Mouse (Mus musculus): ENCODE measurements around the gene Kbtbd7. TPM values are rescaled to one million over a fixed set of nuclear protein-coding genes. Genes with fewer than 3 reads are reported as not detected.
"Not testable (repeated sequence)": the region's sequence is repeated elsewhere in the genome, so short reads cannot be mapped to it uniquely, and the experiment has no call there.

The Kbtbd7 gene
- polyA plus RNA-seq, 1 experiment from 2014 or later: 16.0 TPM

- 78% methylated on average over 2 of the region's 2 CpGs for WGBS
- no peaks in the 10 kb centered on the region for H3K4me1 ChIP-seq
Measured at GRCm38 (mm10) chr14:79410662-79411061, 15.6 kb upstream of the Kbtbd7 start.

GRCm38 (mm10) chr14:79413121-79413520, 13.2 kb upstream of the Kbtbd7 start:
- H3K36me3 ChIP-seq (ENCODE audit: poor library complexity, severe bottlenecking): peaks cover 28% of the 10 kb centered on the region
- no peaks in the 10 kb centered on the region for H3K9me3 ChIP-seq (replicated peaks)
- no peak overlapping the region for H3K27ac ChIP-seq
- no peak overlapping the region for H3K4me3 ChIP-seq
- no peaks in the 10 kb centered on the region for H3K4me1 ChIP-seq
- H3K4me2 ChIP-seq: no peak overlapping the region
- no peaks in the 10 kb centered on the region for H3K27me3 ChIP-seq
- ATAC-seq: no peak
- H3K9ac ChIP-seq: no peak overlapping the region
- 84% methylated on average over 6 of the region's 6 CpGs for WGBS

More at GRCm38 (mm10) chr14:79410662-79411061, 15.6 kb upstream of the Kbtbd7 start:
- Histone ChIP-seq H3K9me3 (replicated peaks) (no peaks in the 10 kb centered on the region), H3K27ac (no peak overlapping the region), H3K36me3 (ENCODE audit: poor library complexity, severe bottlenecking) (peaks cover 29% of the 10 kb centered on the region), H3K9ac (no peak overlapping the region), H3K27me3 (no peaks in the 10 kb centered on the region), H3K4me2 (no peak overlapping the region), H3K4me3 (no peak overlapping the region)
- no peak for ATAC-seq

GRCm38 (mm10) chr14:79420083-79420685, 6.1 kb upstream of the Kbtbd7 start:
- no peak overlapping the region for H3K4me2 ChIP-seq
- H3K4me3 ChIP-seq: no peak overlapping the region
- H3K27me3 ChIP-seq: no peaks in the 10 kb centered on the region
- H3K9ac ChIP-seq: no peak overlapping the region
- ATAC-seq: no peak
- H3K9me3 ChIP-seq (replicated peaks): no peaks in the 10 kb centered on the region
- H3K27ac ChIP-seq: no peak overlapping the region
- peaks cover 20% of the 10 kb centered on the region; the same call in 1 of the 2 replicates for H3K36me3 ChIP-seq (ENCODE audit: poor library complexity, severe bottlenecking)
- no peaks in the 10 kb centered on the region for H3K4me1 ChIP-seq
- WGBS: 67% methylated on average over 20 of the region's 20 CpGs

- ATAC-seq: peak; percentile 31
- Histone ChIP-seq H3K36me3 (ENCODE audit: poor library complexity, severe bottlenecking) (peaks cover 18% of the 10 kb centered on the region), H3K9me3 (replicated peaks) (peaks cover 14% of the 10 kb centered on the region), H3K4me2 (peak overlapping the region; percentile 51), H3K4me3 (peak overlapping the region; percentile 59), H3K9ac (peak overlapping the region; percentile 75), H3K27ac (peak overlapping the region; percentile 73)
- H3K4me1 ChIP-seq, H3K27me3 ChIP-seq: not testable (repeated sequence)
- WGBS: 67% methylated on average over 12 of the region's 59 CpGs
Measured at GRCm38 (mm10) chr14:79426730-79427365, 537 bp downstream of the Kbtbd7 start.

GRCm38 (mm10) chr14:79434068-79434467, 7.8 kb downstream of the Kbtbd7 start:
- H3K4me2 ChIP-seq: no peak overlapping the region
- H3K4me1 ChIP-seq: no peaks in the 10 kb centered on the region
- H3K27me3 ChIP-seq: no peaks in the 10 kb centered on the region
- no peak overlapping the region for H3K4me3 ChIP-seq
- no peak overlapping the region for H3K27ac ChIP-seq
- no peaks in the 10 kb centered on the region; the same call in 1 of the 2 replicates for H3K9me3 ChIP-seq (replicated peaks)
- no peak for ATAC-seq
- H3K36me3 ChIP-seq (ENCODE audit: poor library complexity, severe bottlenecking): 0 out of 2 replicates have a peak, but pooled peaks cover 4% of the 10 kb centered on the region
- 93% methylated on average over 1 of the region's 1 CpGs for WGBS
- no peak overlapping the region for H3K9ac ChIP-seq

GRCm38 (mm10) chr14:79440655-79441054, 14.3 kb downstream of the Kbtbd7 start:
- Histone ChIP-seq H3K27me3 (no peaks in the 10 kb centered on the region), H3K4me3 (no peak overlapping the region), H3K9ac (no peak overlapping the region), H3K27ac (no peak overlapping the region), H3K4me2 (no peak overlapping the region), H3K36me3 (ENCODE audit: poor library complexity, severe bottlenecking) (no peaks in the 10 kb centered on the region), H3K4me1 (peaks cover 15% of the 10 kb centered on the region), H3K9me3 (replicated peaks) (0 out of 2 replicates have a peak, but pooled peaks cover 3% of the 10 kb centered on the region)
- ATAC-seq: no peak
- WGBS: 93% methylated on average over 2 of the region's 2 CpGs

GRCm38 (mm10) chr14:79441441-79441840, 15.1 kb downstream of the Kbtbd7 start:
- ATAC-seq: no peak
- H3K9me3 ChIP-seq (replicated peaks): 0 out of 2 replicates have a peak, but pooled peaks cover 3% of the 10 kb centered on the region
- no peak overlapping the region for H3K4me2 ChIP-seq
- no peak overlapping the region for H3K4me3 ChIP-seq
- H3K36me3 ChIP-seq (ENCODE audit: poor library complexity, severe bottlenecking): no peaks in the 10 kb centered on the region
- WGBS: 90% methylated on average over 5 of the region's 5 CpGs
- H3K9ac ChIP-seq: no peak overlapping the region
- peaks cover 19% of the 10 kb centered on the region for H3K4me1 ChIP-seq
- H3K27me3 ChIP-seq: no peaks in the 10 kb centered on the region
- no peak overlapping the region for H3K27ac ChIP-seq

- H3K4me1 ChIP-seq: peaks cover 19% of the 10 kb centered on the region
- 0 out of 2 replicates have a peak, but pooled peaks cover 3% of the 10 kb centered on the region for H3K9me3 ChIP-seq (replicated peaks)
- 70% methylated on average over 9 of the region's 9 CpGs for WGBS
- no peaks in the 10 kb centered on the region for H3K27me3 ChIP-seq
- H3K36me3 ChIP-seq (ENCODE audit: poor library complexity, severe bottlenecking): no peaks in the 10 kb centered on the region
- H3K9ac ChIP-seq: peak overlapping the region; percentile 17; the same call in 1 of the 2 replicates
- peak; percentile 50 for ATAC-seq
- H3K4me2 ChIP-seq: peak overlapping the region; percentile 53
- H3K4me3 ChIP-seq: peak overlapping the region; percentile 29
- H3K27ac ChIP-seq: peak overlapping the region; percentile 77
Measured at GRCm38 (mm10) chr14:79444601-79445000, 18.3 kb downstream of the Kbtbd7 start.

GRCm38 (mm10) chr14:79445055-79445620, 18.8 kb downstream of the Kbtbd7 start:
- no peaks in the 10 kb centered on the region for H3K9me3 ChIP-seq (replicated peaks)
- peaks cover 19% of the 10 kb centered on the region for H3K4me1 ChIP-seq
- peak overlapping the region; percentile 53 for H3K4me2 ChIP-seq
- peak overlapping the region; percentile 17; the same call in 1 of the 2 replicates for H3K9ac ChIP-seq
- peak; percentile 88 for ATAC-seq
- H3K4me3 ChIP-seq: peak overlapping the region; percentile 29
- H3K27me3 ChIP-seq: no peaks in the 10 kb centered on the region
- H3K27ac ChIP-seq: peak overlapping the region; percentile 77
- H3K36me3 ChIP-seq (ENCODE audit: poor library complexity, severe bottlenecking): no peaks in the 10 kb centered on the region
- 6% methylated on average over 16 of the region's 16 CpGs for WGBS

GRCm38 (mm10) chr14:79451681-79452590, 25.6 kb downstream of the Kbtbd7 start, which contains the start of gene Kbtbd6:
Gene Kbtbd6, plus strand, starts transcription at chr14:79451835.
- Histone ChIP-seq H3K27ac (peak within 1 kb of the TSS; percentile 32; the same call in 1 of the 2 replicates), H3K4me3 (peak within 1 kb of the TSS; percentile 53), H3K4me2 (peak within 1 kb of the TSS; percentile 67), H3K9ac (peak within 1 kb of the TSS; percentile 68)
- H3K9me3 ChIP-seq (replicated peaks); H3K27me3 ChIP-seq; H3K4me1 ChIP-seq; H3K36me3 ChIP-seq (ENCODE audit: poor library complexity, severe bottlenecking): not testable (repeated sequence)
- peak; percentile 93 for ATAC-seq
- WGBS: 23% methylated on average over 36 of the region's 89 CpGs

- not testable (repeated sequence) for H3K27ac ChIP-seq; H3K9ac ChIP-seq; H3K4me1 ChIP-seq; H3K27me3 ChIP-seq; H3K36me3 ChIP-seq (ENCODE audit: poor library complexity, severe bottlenecking); H3K4me2 ChIP-seq; H3K4me3 ChIP-seq; H3K9me3 ChIP-seq (replicated peaks)
- 0 out of 2 replicates have a peak, but pooled peaks have one; percentile 16 for ATAC-seq
- WGBS: 98% methylated on average over 8 of the region's 10 CpGs
Measured at GRCm38 (mm10) chr14:79452591-79452934, 26.3 kb downstream of the Kbtbd7 start.

All from forebrain, embryonic 13.5 days (tissue).